ENCODE assay signal across 8 mouse cellular contexts in the genomic region with DNA sequence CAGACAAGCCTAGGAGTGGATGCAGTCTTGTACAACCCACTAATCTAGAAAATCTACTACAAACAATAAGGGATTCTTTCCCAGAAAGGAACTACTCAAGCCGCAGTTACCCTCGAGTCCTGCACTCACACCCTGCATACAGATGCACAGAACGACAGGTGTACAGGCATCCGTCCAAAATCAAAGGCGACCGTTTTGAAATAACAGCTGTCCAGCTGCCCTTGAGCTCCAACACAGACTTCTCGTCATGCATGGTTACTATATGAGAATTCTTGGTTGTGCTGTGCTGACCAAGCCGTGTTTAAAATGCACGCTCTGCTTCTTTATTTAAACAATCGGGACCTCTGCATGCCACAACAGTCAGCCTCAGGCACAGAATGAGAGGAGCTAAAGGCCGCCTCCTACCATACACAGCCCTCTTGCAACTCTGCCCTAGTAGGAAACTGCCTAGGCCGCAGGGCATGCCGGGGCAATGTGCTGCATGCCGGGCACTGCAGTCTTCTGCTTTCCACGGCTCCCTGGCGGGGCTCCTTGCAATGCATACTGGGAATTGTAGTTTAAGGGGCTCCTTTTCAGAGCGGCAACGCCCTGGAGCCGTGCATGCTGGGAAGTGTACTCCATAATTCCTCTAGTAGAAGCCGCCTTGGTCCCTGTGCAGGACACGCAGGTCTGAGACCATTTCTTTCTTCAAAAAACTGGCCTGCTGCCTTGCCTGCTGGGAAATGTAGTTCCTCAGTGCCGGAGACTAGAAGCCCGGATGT.
DNase-seq lines count a peak whose midpoint lies in the region; ATAC-seq lines count a peak whose summit lies in the region.

No protein-coding gene starts in this region.

- H3K4me1 ChIP-seq in intestine, embryonic 15.5 days (replicated peaks): peaks cover 4% of the 10 kb centered on the region; the same call in 1 of the 2 replicates

- 7% methylated on average over 23 of the region's 23 CpGs for WGBS in intestine, embryonic 15.5 days

- peak; percentile 97 for DNase-seq in adrenal gland, adult 2 months
- DNase-seq in embryo, embryonic 11 days: peak; percentile 97
- peak; percentile 80 to 91 for DNase-seq in gastrocnemius, postnatal 4 days (ENCODE audit: low spot score in 2 of 2)
- peak; percentile 97 to 99 for DNase-seq in left cerebral cortex, postnatal 14 days (ENCODE audit: low spot score in 2 of 2)
- DNase-seq in right cerebral cortex, postnatal 14 days: peak; percentile 90
- DNase-seq in urinary bladder, postnatal 25 days (ENCODE audit: low spot score): peak; percentile 76

- H3K9me3 ChIP-seq in intestine, embryonic 15.5 days: no peaks in the 10 kb centered on the region

- peak; percentile 99 for ATAC-seq in intestine, embryonic 15.5 days
- ATAC-seq in megakaryocyte-erythroid progenitor cell, adult 5-6 weeks (replicated peaks; ENCODE audit: low FRiP score, low TSS enrichment, poor library complexity, severe bottlenecking): peak; percentile 100

- peak overlapping the region; percentile 36 for H3K4me3 ChIP-seq in intestine, embryonic 15.5 days (replicated peaks)

- no peaks in the 10 kb centered on the region for H3K36me3 ChIP-seq in intestine, embryonic 15.5 days

- peak overlapping the region; percentile 60; the same call in 1 of the 2 replicates for H3K27ac ChIP-seq in intestine, embryonic 15.5 days

- no peaks in the 10 kb centered on the region for H3K27me3 ChIP-seq in intestine, embryonic 15.5 days (replicated peaks)

- H3K4me2 ChIP-seq in intestine, embryonic 15.5 days (replicated peaks): peak overlapping the region; percentile 68

- peak overlapping the region; percentile 40; the same call in 1 of the 2 replicates for H3K9ac ChIP-seq in intestine, embryonic 15.5 days

- intact Hi-C loops in left cerebral cortex, postnatal 14 days (cut with DNase I): loop anchor here (5.0 kb wide), 3 partner anchors 57 to 242 kb away; no protein-coding TSS in a partner anchor

Comparison
In these comparisons a context has a peak if more than half of its experiments do, and no peak if none do; other contexts are left out.
1. Peak in every context shown above with its lines: DNase-seq, ATAC-seq, H3K4me3 ChIP-seq and H3K27ac ChIP-seq.